Mouse (Mus musculus) cerebellum, adult 11-12 months (tissue): ENCODE measurements around the gene Slc4a1ap.
"Not testable (repeated sequence)": the region's sequence is repeated elsewhere in the genome, so short reads cannot be mapped to it uniquely, and the experiment has no call there.

ENCODE experiments used
- DNase-seq: peaks from one replicate; pipeline ENCODE4 v3.0.0; 2022

Slc4a1ap gene

DNA sequence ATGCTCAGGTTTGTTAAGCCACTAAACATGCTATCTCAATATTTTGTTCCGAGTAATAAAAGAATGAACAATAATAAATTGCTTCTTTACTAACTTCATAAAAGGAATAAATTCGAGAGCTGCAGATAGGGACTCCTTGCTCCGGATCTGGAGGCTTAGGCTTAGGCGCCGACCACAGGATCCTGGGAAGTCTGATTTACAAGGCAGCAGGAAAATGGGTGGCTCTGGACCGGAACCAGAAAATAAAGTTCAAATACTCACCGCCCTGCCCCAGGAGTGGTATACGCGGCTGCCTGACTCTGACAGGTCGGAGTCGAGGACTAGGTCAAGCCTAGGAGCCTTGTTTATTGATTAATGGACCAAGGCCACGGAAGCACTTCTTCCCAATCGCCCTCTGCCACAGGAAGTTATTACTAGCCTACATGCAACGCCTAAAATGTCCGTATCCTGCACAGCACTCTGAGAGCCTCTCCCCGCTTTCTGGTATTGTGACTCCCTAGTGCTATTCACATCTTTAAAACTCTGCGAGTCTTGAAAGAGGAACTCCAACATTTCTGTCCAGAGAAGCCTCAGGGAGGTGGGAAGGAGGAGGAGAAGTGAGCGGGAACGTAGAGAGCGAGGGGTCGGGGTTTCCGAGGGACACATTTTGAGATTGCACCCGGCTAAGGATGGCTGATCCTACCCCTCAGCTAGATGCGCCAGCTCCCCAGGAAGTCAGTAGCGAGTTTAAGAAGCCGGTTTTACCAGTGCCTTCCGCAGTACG is at the start of gene Slc4a1ap:
Slc4a1ap (plus strand) TSS at position 642 of the 763 bp plus-strand sequence.
- DNase-seq, result peak; percentile 70

DNA sequence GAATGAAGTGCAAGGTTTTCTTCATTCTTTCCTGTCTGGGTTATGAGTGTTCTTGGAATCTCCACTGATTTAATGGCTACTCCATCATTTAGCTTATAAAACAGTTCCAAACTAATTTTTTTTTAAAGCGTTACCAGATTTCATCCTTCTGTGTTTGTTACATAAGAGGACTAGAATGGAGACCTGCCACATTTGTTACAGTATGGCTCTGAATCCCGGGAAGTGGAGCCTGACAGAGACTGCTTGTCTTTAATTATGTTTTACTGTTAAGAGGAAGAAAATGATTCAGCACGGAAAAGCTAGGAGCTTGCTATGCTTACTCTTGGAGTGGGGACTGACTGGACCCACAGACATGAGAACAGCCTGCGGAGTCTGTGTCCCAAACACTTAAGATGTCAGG is 46.3 kb upstream of the Slc4a1ap start:
- DNase-seq, result no peak

DNA sequence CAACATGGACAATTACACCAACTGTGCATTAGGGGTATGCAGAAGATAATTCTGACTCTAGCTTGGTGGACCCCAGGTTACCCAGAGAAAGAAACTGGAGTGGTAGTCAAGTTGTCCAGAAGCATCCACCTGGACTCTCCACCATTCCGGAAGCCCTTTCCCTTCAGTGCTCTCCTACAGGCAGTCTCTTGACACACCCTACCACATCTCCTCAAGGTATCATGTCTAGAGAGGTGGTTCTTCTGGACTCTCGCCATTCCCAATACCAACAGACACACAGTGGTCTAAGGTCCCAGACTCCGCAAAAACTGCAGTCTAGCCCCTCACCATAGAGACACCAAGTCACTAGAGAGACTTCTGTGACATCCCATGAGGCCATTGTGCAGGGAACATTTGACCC is 41.4 kb upstream of the Slc4a1ap start, which contains the start of gene 4930548H24Rik:
4930548H24Rik (plus strand) TSS at position 301 of the 400 bp plus-strand sequence.
- no peak for DNase-seq

DNA sequence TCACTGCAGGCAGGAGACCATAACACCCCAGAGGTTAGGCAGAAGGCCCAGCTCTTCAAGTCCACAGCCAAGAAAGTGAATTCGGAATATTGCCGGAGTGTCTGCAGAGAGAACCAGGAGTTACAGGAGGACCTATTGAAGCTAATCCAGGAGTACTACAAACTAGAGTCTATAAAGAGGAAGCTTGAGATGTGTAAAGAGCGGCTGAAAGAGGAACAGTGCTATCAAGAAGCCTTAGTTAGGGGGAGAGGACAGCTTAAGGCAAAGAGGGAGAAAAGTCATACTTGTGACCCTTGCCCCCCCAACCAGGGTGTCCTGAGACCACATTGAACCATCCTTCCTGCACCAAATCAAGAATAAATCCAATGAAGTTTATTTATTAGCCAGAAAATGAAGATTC is 38.9 kb upstream of the Slc4a1ap start:
- no peak for DNase-seq

DNA sequence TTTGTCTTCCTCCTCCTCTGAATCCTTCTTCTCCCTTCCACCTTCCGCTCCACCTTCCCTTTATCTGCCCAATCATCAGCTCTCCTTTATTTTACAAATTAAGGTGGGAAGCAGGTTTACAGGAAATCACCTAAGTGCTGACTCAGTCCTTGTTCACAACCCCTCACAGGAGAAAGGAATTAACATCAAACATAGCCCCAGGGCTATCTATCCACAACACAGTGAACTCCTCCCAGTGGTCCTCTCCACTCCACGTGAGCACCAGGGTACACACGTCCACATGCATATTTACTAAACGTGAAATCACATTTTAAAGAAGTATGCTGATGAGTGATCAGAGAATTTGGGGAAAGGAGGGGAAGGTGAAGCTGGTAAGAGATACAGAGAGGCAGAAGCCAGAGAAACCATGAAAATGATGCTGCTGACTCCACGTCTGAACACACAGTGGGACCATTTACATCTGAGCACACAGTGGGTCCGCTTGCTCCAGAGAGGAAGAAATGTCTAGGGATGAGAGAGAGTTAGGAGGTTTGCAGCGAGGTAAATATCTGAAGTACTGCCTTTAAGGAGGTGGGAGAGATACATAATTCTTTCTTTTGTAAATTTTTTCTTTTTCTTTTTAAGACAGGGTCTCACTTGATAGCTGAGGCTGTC is 37.6 kb upstream of the Slc4a1ap start:
- DNase-seq, result no peak

DNA sequence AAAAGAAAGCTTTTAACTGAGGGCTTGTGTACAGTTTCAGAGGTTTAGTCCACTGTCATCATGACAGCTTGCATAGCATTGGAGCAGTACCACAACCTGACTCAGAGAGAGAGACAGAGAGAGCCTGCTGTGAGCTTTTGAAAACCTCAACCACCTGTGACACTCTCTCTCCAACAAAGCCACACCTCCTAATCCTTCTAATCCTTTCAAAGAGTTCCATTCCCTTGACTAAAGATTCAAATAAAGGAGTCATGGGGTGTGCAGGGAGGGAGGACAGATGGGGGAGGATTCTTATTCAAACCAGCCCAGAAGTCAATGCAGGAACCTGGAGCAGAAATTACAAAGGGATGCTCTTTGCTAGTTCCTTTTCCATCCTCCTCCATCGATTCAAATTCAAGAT is 34.8 kb upstream of the Slc4a1ap start:
- DNase-seq, result no peak

DNA sequence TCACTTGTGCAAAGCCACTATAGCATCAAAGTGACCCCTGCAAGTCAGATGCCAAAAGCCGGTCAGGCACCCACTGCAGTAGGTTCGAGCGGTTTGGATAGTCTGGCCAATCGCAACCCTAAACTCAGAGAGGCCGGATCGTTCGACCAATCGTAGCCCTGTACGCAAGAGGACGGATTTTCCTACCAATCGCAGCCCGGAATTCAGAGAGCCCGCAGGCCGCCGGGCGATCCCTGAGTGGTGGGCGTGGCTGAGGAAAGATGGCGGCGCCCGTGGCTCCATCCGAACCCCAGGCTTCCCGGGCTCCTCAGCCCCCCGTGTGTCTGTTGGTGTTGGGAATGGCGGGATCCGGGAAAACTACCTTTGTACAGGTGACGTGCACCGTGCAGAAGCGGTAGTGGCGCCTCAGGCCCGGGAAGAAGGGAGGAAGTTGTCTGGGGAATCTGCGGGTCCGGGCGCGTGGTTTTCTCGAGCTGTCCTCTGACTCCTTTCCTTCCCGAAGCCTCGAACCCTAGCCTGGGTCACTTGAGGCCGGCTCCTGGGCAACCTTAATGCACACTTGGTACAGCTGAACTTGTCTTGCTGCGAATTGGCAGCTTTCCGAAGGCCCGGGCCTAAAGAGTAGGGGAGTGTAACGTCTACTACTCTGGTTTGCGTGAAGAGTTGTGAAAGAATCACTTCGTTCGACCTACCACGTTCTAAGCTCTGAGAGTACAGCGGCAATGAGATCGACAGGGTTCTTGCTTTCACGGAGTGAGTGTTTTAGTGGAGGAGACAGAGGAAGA is 32.1 kb upstream of the Slc4a1ap start, which contains the start of gene Gpn1:
Gpn1 (plus strand) TSS at position 229 of the 785 bp plus-strand sequence.
- DNase-seq, result peak; percentile 89

DNA sequence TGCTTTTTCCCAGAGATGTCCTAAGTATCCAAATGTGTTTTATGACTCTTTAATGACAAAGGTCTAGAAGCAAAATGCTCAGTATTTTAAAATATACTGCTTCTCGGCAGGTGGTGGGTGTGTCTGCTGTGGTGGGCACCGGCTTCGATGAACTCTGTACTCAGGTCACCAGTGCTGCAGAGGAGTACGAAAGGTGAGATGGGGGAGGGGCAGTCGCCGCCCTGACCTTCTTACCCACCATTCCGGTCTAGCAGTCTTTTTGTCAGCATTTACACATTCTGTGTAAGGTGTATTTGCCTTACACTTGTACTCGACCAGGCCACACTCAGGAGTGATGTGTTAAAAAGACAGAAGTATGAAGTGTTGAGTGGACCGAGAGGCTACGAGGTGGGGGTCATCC is 22.0 kb upstream of the Slc4a1ap start:
- DNase-seq, result no peak

DNA sequence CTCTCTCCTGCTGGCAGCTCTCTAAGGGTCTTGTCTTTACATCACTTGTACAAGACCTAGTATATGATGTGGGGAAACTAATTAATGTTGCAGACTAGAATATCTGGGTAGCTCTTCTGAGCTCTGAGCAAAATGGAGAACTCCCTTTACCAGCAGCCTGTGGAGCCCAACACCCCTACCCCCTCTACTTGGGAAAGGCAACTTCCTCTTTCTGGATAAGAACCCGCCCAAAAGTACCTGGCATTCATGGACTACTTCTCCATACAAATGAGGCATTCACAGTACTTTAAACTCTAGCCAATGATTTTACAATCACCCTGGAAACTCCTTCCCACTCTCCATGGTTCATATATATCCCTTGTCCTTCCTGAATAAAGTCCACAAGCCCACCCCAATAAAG is 14.3 kb upstream of the Slc4a1ap start:
- no peak for DNase-seq

DNA sequence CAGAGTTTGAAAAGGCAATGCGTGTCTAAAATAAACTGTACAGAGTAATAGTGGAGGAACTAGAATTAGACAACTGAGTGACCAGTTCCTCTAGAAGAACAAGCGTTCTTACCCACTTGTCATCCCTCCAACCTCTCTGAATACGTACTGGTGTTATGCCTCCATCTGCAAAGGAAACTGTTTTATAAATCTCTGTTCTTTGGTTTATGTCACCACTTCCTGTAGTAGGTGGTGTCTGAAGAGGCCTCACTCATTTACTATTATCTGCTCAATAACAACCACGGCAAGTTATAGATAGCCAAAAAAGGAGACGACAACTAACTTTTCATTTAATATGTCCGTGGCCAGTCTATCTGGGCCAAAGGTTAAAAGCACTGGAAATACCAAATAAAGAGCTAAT is 6.2 kb upstream of the Slc4a1ap start:
- DNase-seq, result no peak

DNA sequence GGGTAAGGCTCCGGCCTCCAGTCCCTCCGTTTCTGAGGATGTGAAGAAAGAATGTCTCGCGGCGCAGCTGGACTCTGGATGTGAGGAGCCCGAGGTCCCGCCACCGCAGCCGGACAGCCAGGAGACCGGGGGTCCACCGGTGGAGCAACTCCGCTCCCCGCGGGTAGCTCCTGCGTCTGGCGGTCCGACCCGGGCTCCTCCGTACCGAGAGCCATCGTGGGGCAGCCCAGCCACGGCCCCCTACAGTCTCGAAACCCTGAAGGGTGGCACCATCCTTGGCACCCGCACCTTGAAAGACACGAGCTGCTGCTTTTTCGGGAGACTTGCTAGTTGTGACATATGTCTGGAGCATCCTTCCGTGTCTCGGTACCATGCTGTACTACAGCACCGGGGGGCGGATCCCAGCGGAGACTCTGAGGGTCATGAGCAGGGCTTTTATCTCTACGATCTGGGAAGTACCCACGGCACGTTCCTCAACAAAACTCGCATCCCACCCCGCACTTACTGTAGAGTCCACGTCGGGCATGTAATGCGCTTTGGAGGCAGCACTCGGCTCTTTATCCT is 404 bp downstream of the Slc4a1ap start:
- no peak for DNase-seq

DNA sequence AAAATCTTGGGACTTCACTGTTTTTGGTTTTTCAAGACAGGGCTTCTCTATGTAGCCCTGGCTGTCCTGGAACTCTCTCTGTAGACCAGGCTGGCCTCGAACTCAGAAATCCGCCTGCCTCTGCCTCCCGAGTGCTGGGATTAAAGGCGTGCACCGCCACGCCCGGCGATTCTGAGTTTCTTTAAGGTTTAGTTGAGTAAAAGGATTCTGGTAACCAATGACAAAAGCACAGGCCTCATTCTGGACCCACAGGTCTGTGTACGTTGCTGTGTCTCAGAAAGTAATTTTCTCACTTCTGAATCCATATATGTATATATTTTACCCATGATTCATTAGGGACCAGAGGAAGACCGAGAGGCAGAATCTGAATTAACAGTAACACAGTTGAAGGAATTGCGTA is 912 bp downstream of the Slc4a1ap start, which contains the start of gene Supt7l:
Supt7l (minus strand) TSS at position 101 of the 400 bp plus-strand sequence.
- not testable (repeated sequence) for DNase-seq

DNA sequence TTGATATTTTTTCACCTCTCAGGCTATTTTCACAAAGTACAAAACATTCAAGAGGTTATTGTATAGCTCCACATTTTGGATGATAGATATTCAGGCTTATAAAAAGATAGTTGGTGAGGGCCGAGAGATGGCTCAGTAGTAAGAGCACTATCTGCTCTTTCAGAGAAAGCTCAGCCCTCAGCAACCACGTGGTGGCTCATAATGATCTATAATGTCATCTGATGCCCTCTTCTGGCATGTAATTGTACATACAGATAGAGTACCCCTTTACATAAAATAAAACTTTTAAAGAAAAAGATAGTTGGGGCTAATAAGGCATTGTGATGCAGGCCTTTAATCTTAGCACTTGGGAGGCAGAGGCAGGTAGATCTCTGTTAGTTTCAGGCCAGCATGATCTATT is 1.8 kb downstream of the Slc4a1ap start:
- no peak for DNase-seq

DNA sequence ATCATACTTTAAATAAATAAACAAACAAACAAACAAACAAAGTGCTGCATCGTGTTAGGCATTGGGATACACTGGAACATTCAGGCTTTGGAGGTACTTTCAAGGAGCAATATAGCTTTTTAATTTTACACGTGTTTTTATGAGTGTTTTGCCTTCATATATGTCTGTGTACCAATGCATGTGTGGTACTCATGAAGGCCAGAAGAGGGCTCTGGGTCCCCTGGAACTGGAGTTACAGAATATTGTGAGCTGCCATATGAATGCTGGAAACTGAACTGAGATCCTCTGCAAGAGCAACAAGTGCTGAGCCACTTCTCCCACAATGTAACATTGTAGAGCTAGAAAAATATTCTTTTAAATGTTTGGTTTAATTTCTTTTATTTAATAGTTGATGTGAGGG is 8.4 kb downstream of the Slc4a1ap start:
- no peak for DNase-seq

DNA sequence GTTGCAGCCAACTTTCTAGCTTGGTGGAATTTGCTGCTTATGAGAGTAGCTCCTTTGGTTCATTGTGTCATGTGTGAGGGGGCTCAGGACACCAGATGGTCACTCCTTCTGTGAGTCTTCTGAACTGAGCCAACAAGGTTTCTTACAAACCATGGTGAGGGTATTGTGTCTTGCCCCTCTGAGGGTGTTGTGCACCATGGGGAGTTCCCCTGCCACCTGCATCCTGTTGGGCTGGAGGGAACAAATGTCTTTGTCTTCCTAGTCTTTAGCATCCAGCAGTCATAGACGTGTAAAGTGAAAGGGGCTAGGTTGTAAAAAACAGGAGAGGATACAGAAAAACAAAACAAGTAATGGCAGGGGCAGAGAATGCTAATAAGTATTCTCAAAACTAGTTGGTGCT is 32.6 kb downstream of the Slc4a1ap start:
- no peak for DNase-seq

DNA sequence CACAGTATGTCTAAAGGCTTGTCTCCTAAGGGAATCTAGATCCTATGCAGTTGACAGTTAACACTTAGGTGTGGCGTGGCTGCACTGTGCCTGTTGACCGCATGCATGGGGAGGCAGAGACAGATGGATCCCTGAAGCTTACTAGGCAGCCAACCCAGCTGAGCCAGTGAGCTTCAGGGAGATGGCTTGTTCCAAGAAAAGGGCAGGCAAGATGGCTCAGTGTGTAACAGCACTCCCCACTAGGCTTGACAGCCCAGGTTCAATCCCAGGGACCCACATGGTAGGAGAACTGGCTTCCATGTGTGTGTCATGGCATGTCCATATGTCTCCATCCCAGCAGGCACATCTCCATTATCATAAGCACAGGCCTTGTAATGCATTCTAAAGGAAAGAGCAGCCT is 33.6 kb downstream of the Slc4a1ap start:
- DNase-seq, result no peak

DNA sequence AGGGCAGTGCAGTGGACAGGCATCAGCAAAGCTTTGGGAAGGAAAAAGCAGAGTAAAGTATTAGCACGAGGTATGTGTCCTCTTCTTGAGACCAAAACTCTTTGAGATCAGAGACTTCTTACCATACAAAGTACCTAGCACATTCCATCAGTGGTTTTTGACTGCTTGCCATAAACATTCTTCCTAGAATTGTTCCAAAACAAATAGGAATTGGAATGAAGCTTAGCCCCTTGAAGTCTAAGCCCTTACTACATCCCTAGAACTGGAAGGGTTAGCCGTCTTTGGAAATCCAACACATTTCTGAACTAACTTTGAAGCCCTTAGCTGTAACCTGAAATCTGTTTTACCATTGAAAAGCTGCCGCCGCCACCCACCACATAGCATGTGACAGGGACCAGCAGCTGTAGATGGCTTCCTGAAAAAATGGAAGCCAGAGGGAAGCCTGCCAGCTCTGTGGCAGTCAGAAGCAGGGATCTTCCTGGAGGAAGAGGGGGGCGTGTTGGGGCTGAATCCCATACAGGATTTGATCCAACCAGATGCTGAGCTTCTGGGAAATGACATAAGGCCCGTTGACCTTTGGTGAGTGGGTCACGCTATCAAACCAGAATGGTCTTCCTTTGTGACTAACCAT is 35.4 kb downstream of the Slc4a1ap start:
- no peak for DNase-seq

DNA sequence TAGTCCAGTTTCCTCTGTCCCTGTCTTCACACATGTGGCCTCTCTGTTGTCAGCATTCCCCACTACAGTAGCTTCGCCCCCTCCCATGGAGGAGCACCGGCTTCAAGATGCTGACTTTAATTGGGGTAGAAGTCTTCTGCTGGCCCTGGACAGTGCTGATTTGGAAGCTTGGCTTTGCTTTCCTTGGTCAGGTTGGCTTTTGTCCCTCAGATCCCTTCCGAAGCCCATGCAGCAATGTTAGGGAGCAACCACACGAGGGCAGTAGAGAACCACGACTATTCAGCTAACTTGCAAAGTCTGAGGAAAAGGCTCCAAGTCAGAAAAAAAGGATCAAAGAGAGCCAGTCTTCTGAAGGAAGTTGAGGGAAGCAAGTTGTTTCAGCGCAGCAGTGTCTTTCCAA is 36.7 kb downstream of the Slc4a1ap start:
- DNase-seq, result peak; percentile 53

DNA sequence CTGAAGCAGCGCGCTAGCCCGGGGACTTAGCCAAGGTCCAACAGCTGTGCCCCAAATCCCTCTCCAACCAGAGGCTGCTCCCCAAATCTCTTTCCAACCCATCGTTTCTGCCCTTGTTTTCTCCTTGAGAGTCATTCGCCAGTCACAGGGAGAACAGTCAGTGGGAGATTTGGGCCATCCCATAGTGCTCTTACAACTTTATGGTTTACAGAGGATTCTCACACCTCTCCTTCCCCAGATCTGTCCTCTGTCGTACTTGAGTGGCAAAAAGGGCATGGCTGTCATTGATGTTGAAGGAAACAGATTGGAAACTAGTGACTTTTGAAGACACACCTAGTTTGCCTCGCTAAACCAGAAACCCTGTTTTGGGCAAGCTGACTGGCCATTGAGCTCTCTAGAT is 37.1 kb downstream of the Slc4a1ap start:
- DNase-seq, result no peak

DNA sequence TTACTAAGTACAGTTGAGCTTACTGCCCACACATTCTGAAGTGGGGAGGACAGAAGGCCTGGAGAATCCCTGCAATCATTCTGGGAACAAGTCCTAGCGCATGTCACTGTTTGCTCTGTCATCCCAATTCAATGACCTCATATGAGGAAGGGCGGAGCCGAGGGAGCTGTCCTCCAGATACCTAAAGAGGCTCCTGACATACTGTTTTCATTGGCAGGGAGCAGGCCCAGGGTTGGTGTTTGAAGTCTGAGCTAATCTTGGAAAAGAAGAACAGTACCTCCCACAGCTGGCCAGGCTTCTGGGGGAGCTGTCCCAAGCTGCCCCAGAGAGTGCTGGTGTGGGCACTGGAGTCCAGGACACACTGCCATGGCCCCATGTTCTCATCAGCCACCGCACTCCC is 38.2 kb downstream of the Slc4a1ap start:
- no peak for DNase-seq

DNA sequence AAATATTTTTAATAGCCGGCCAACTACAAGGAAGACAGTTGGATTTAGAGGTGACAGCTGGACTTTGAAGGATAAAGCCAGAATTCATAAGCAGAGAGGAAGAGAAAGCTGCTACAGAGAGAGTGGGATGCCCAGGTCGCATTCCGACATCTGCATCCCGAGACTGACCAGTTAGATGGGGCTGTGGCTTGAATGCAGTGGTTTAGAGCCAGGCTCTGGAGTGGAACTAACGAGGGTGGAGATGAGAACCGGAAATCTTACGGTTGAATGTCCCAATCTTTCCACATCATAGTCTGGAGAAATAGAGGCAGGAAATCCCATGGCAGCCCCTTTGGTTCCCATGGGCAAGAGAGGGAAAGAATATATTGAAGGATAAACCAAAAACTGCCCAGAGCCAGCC is 39.2 kb downstream of the Slc4a1ap start:
- no peak for DNase-seq

DNA sequence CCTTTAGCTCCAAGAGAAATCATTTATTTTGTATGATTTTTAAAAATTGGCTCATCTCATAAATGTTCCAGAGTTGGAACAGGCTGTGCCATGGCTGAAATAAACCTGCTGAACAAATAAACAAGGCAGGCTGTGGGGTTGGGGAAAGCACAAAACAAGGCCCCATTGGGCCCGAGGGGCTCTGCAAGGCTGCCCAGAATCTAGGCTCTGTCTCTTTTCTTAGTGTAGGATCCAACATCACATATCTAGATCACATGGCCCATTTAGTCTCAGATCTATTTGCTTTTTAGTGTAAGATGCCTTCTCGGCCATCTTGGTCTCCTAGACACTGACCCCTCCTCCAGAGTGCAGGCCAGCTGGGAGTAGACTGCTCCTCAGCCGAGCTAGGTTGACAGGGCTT is 39.7 kb downstream of the Slc4a1ap start:
- no peak for DNase-seq
